Mouse (Mus musculus): ENCODE measurements around the gene Irf4.

Gene Irf4

GRCm38 (mm10) chr13:30762224-30762623 is 13.2 kb downstream of the Irf4 start:
- no peak for DNase-seq (ENCODE audit: low spot score in 2 of 2)

- no peak for DNase-seq (ENCODE audit: low spot score in 2 of 2)
Measured at GRCm38 (mm10) chr13:30764014-30764740, 15.2 kb downstream of the Irf4 start.

- DNase-seq (ENCODE audit: low spot score in 2 of 2): peak in 1 of 2 experiments; percentile 40
Measured at GRCm38 (mm10) chr13:30765906-30766305, 16.9 kb downstream of the Irf4 start.

GRCm38 (mm10) chr13:30766636-30767476 is 17.8 kb downstream of the Irf4 start:
- no peak for DNase-seq (ENCODE audit: low spot score in 2 of 2)

GRCm38 (mm10) chr13:30767477-30768127 is 18.6 kb downstream of the Irf4 start:
- DNase-seq (ENCODE audit: low spot score in 2 of 2): no peak

GRCm38 (mm10) chr13:30776021-30776420 is 27.0 kb downstream of the Irf4 start:
- DNase-seq (ENCODE audit: low spot score in 2 of 2): no peak

- no peak for DNase-seq (ENCODE audit: low spot score in 2 of 2)
Measured at GRCm38 (mm10) chr13:30777678-30778179, 28.7 kb downstream of the Irf4 start.

- DNase-seq (ENCODE audit: low spot score in 2 of 2): no peak
Measured at GRCm38 (mm10) chr13:30781905-30782304, 32.9 kb downstream of the Irf4 start.

- no peak for DNase-seq (ENCODE audit: low spot score in 2 of 2)
Measured at GRCm38 (mm10) chr13:30782419-30782818, 33.4 kb downstream of the Irf4 start.

- DNase-seq (ENCODE audit: low spot score in 2 of 2): no peak
Measured at GRCm38 (mm10) chr13:30785423-30786040, 36.5 kb downstream of the Irf4 start.

- peak; percentile 48 to 56 for DNase-seq (ENCODE audit: low spot score in 2 of 2)
Measured at GRCm38 (mm10) chr13:30786235-30787035, 37.4 kb downstream of the Irf4 start.

GRCm38 (mm10) chr13:30787036-30787320 is 38.0 kb downstream of the Irf4 start:
- no peak for DNase-seq (ENCODE audit: low spot score in 2 of 2)

GRCm38 (mm10) chr13:30787556-30787955 is 38.5 kb downstream of the Irf4 start:
- DNase-seq (ENCODE audit: low spot score in 2 of 2): no peak

GRCm38 (mm10) chr13:30787960-30788359 is 38.9 kb downstream of the Irf4 start:
- no peak for DNase-seq (ENCODE audit: low spot score in 2 of 2)

- DNase-seq (ENCODE audit: low spot score in 2 of 2): no peak
Measured at GRCm38 (mm10) chr13:30788421-30788820, 39.4 kb downstream of the Irf4 start.

- no peak for DNase-seq (ENCODE audit: low spot score in 2 of 2)
Measured at GRCm38 (mm10) chr13:30790016-30790415, 41.0 kb downstream of the Irf4 start.

- peak; percentile 39 to 66 for DNase-seq (ENCODE audit: low spot score in 2 of 2)
Measured at GRCm38 (mm10) chr13:30792308-30792707, 43.3 kb downstream of the Irf4 start.

GRCm38 (mm10) chr13:30792741-30793140 is 43.7 kb downstream of the Irf4 start:
- no peak for DNase-seq (ENCODE audit: low spot score in 2 of 2)

GRCm38 (mm10) chr13:30793196-30793595 is 44.2 kb downstream of the Irf4 start:
- no peak for DNase-seq (ENCODE audit: low spot score in 2 of 2)

- DNase-seq (ENCODE audit: low spot score in 2 of 2): no peak
Measured at GRCm38 (mm10) chr13:30793616-30794015, 44.6 kb downstream of the Irf4 start.

GRCm38 (mm10) chr13:30795960-30796359 is 46.9 kb downstream of the Irf4 start:
- DNase-seq (ENCODE audit: low spot score in 2 of 2): no peak
